Mouse (Mus musculus) small intestine, adult 2 months (tissue): ENCODE measurements around the gene Scrn1.

Experiments used
- CTCF ChIP-seq: fragments of 200-500 bp; IDR thresholded peaks from 2 replicates; pipeline ENCODE4 v1.5.1; 2012; ENCODE audit warnings: low read depth, mild to moderate bottlenecking, control low read depth, inconsistent platforms, low read length, moderate library complexity, mixed read lengths; ENCODE audit not compliant: insufficient replicate concordance, insufficient read length; ENCODE audit errors: extremely low read depth
- POLR2A ChIP-seq: fragments of 200-500 bp; IDR thresholded peaks from 2 replicates; pipeline ENCODE4 v1.6.1; 2012; ENCODE audit warnings: low read depth, mild to moderate bottlenecking, control low read depth, inconsistent platforms, low read length, moderate library complexity

DNA sequence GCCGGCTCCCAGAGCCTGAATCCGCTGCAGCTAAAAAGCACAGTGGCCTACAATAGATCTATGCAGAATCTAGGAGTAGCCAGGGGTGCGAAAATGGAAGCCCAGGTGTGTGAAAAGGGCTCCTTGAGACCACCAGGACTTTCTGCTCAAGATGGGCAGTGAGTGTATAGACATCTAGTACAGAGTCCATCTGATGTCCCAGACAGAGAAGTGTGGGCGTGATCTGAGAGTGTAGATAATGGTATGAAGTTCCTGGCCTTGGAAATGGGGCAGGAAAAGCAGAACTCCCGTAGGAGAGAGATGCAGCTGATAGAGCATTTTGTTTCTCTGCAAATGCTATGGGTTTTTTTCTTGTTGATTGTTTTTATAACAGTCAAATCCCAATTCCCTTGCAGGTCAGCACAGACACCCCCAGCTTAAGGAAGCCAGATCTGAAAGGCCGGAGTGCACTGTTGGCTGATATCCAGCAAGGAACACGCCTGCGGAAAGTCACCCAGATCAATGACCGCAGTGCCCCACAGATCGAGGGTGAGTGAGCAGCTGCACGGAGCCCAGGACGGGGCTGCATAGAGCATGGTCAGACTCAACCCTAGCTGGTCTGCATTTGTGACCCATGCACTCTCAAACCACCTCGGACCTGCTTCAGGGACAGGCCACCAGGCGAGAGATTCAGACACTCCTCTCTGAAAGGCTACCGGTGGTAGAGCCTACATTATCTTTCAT lies 84.7 kb downstream of the Scrn1 start:
- TF ChIP-seq POLR2A (no peak), CTCF (no peak)
